Comparison of ENCODE assay signal across 20 mouse cellular contexts in genomic region chr2:48558641-48559040, GRCm38 (mm10).
DNase-seq lines count a peak whose midpoint lies in the region; TF ChIP-seq lines count a peak whose summit lies in the region.
"Had no signal": no experiment of that assay in that cellular context is flagged by ENCODE, and none has a peak within 500 bp of the region (broad histone marks: within the 10 kb centered on the region; RNA-seq: fewer than 3 reads in every experiment).

No protein-coding gene starts in this region.

- no peaks in the 10 kb centered on the region; the same call in 1 of the 2 replicates for H3K4me1 ChIP-seq in heart, adult 2 months (ENCODE audit: control insufficient read depth, insufficient read depth, low read length)
- H3K4me1 ChIP-seq: forebrain, embryonic 10.5 days; forebrain, embryonic 13.5 days; heart, embryonic 10.5 days; heart, embryonic 13.5 days; hindbrain, embryonic 10.5 days; hindbrain, embryonic 13.5 days; intestine, embryonic 15.5 days had no signal

- H3K9ac ChIP-seq in heart, adult 2 months (ENCODE audit: low read depth, low read length), result no peak overlapping the region
- H3K9ac ChIP-seq: forebrain, embryonic 13.5 days; heart, embryonic 13.5 days; hindbrain, embryonic 13.5 days; intestine, embryonic 15.5 days had no signal

- TF ChIP-seq CTCF in heart, adult 2 months (IDR thresholded peaks at IDR 0.05), result no peak

- peak; percentile 66 for DNase-seq in gastrocnemius, adult 18-20 months (ENCODE audit: low spot score)
- DNase-seq in gastrocnemius, postnatal 10 days, result no peak
- DNase-seq in heart, adult 2 months, result no peak
- no peak for DNase-seq in heart, postnatal 10 days
- DNase-seq in gastrocnemius, postnatal 25 days, result peak; percentile 55
- no peak for DNase-seq in testis, postnatal 10 days (ENCODE audit: low spot score)
- DNase-seq: adrenal gland, postnatal 10 days; adrenal gland, postnatal 36 days; cerebellum, adult 18-20 months; cerebellum, adult 9-10 months; cerebellum, postnatal 14 days; heart, adult 18-20 months; kidney, adult 11 months had no signal

- H3K27me3 ChIP-seq in heart, adult 2 months (ENCODE audit: control insufficient read depth, insufficient read depth, low read length), result no peaks in the 10 kb centered on the region
- H3K27me3 ChIP-seq: forebrain, embryonic 13.5 days; heart, embryonic 13.5 days; hindbrain, embryonic 13.5 days; intestine, embryonic 15.5 days had no signal

- H3K4me3 ChIP-seq in heart, adult 2 months, result no peak overlapping the region
- H3K4me3 ChIP-seq: forebrain, embryonic 10.5 days; forebrain, embryonic 13.5 days; heart, embryonic 10.5 days; heart, embryonic 13.5 days; hindbrain, embryonic 10.5 days; hindbrain, embryonic 13.5 days; intestine, embryonic 15.5 days had no signal

- no peaks in the 10 kb centered on the region for H3K79me2 ChIP-seq in heart, adult 2 months (replicated peaks; ENCODE audit: control insufficient read depth, insufficient read depth, low read length)

- TF ChIP-seq POLR2A in heart, adult 2 months (IDR thresholded peaks at IDR 0.05; ENCODE audit: insufficient read depth, low read depth, low read length), result no peak

- H3K27ac ChIP-seq in heart, adult 2 months, result peak overlapping the region; percentile 59
- H3K27ac ChIP-seq: forebrain, embryonic 10.5 days; forebrain, embryonic 13.5 days; heart, embryonic 10.5 days; heart, embryonic 13.5 days; hindbrain, embryonic 10.5 days; hindbrain, embryonic 13.5 days; intestine, embryonic 15.5 days had no signal

- H3K36me3 ChIP-seq in heart, adult 2 months (ENCODE audit: control insufficient read depth, insufficient read depth, low read length), result peaks cover 8% of the 10 kb centered on the region
- H3K36me3 ChIP-seq: forebrain, embryonic 10.5 days; heart, embryonic 10.5 days; heart, embryonic 13.5 days; hindbrain, embryonic 10.5 days; hindbrain, embryonic 13.5 days; intestine, embryonic 15.5 days had no signal

- TF ChIP-seq EP300 in heart, adult 2 months (IDR thresholded peaks at IDR 0.05; ENCODE audit: insufficient read depth, low read depth, low read length), result no peak

- 85% methylated on average over 3 of the region's 3 CpGs for WGBS in heart, adult 2 months

- intact Hi-C loops in heart, adult 2 months (cut with DNase I), result no loop called here
- intact Hi-C loops in heart, postnatal 10 days (cut with DNase I), result no loop called here

Comparison
In these comparisons a context has a peak if more than half of its experiments do, and no peak if none do; other contexts are left out.
1. DNase-seq: peak in gastrocnemius, adult 18-20 months (single experiment) and gastrocnemius, postnatal 25 days (single experiment); none in gastrocnemius, postnatal 10 days (single experiment), heart, adult 2 months (0 of 2), heart, postnatal 10 days (0 of 2) and testis, postnatal 10 days (single experiment).